Mouse (Mus musculus) urinary bladder, postnatal 25 days (tissue): Measurements from ENCODE around the gene Olfr970.
"Not testable (repeated sequence)": the region's sequence is repeated elsewhere in the genome, so short reads cannot be mapped to it uniquely, and the experiment has no call there.

Experiments
- DNase-seq: peaks from one replicate; pipeline ENCODE4 v3.0.0; 2022; ENCODE audit warnings: low spot score

Gene Olfr970

GRCm38 (mm10) chr9:39808560-39808959 is at the start of gene Olfr970:
Olfr970 (plus strand) TSS chr9:39808860.
- DNase-seq, result no peak

- no peak for DNase-seq
Measured at GRCm38 (mm10) chr9:39783153-39783552, 25.5 kb upstream of the Olfr970 start, which contains the start of gene Olfr968. Olfr968 (minus strand) TSS chr9:39783253.

GRCm38 (mm10) chr9:39790558-39790957 is 18.1 kb upstream of the Olfr970 start, which contains the start of gene Olfr969:
Olfr969 (plus strand) TSS chr9:39790945.
- no peak for DNase-seq

- DNase-seq, result not testable (repeated sequence)
Measured at GRCm38 (mm10) chr9:39836576-39836975, 27.9 kb downstream of the Olfr970 start, which contains the start of gene Olfr971. Olfr971 (plus strand) TSS chr9:39836876.

- no peak for DNase-seq
Measured at GRCm38 (mm10) chr9:39866122-39866521, 57.5 kb downstream of the Olfr970 start, which contains the start of gene Olfr972. Olfr972 (plus strand) TSS chr9:39866422.
